Mouse (Mus musculus) CH12.LX (cell line): Measurements from ENCODE around the gene Syn3. TPM values are rescaled to one million over a fixed set of nuclear protein-coding genes. Genes with fewer than 3 reads are reported as not detected.

Experiments used
- DNase-seq: peaks from one replicate; pipeline ENCODE4 v3.0.0-alpha.2; 2013; ENCODE audit errors: extremely low read depth
- H3K27ac ChIP-seq: 2 replicates; pipeline ENCODE4 v1.5.1; 2012; ENCODE audit warnings: low read depth, mild to moderate bottlenecking, control low read depth, moderate library complexity; ENCODE audit not compliant: insufficient read depth
- H3K27me3 ChIP-seq: replicated peaks from 2 replicates; pipeline ENCODE3; 2012; ENCODE audit warnings: inconsistent platforms
- H3K36me3 ChIP-seq, 2 experiments: replicated peaks in 1 of 2; 2 replicates each; pipeline versions ENCODE3 to v1.6.1; 2012; ENCODE audit warnings: inconsistent platforms in 1 of 2, low read length in 1 of 2, mild to moderate bottlenecking in 1 of 2, mixed read lengths in 1 of 2, moderate library complexity in 1 of 2; ENCODE audit not compliant: control insufficient read depth in 1 of 2, insufficient read depth in 1 of 2
- H3K4me1 ChIP-seq, 2 experiments: 2 replicates each; pipeline ENCODE4 v1.6.1; 2012; ENCODE audit warnings: inconsistent platforms in 1 of 2, moderate library complexity in 1 of 2; ENCODE audit not compliant: insufficient read depth in 2 of 2, control insufficient read depth in 1 of 2
- H3K4me2 ChIP-seq: 2 replicates; pipeline ENCODE4 v1.6.1; 2012; ENCODE audit warnings: low read depth, mild to moderate bottlenecking, control low read depth; ENCODE audit not compliant: poor library complexity, insufficient read depth, severe bottlenecking
- H3K4me3 ChIP-seq, 3 experiments: fragments of 150-350 bp in 1 of 3; sonication (generic) in 1 of 3; replicated peaks in 1 of 3; 2 replicates each; pipeline versions ENCODE3 to v1.5.1; 2011 to 2012; ENCODE audit warnings: low read depth in 2 of 3, low read length in 2 of 3, mild to moderate bottlenecking in 2 of 3, moderate library complexity in 2 of 3, control low read depth in 1 of 3, improper control_type of control experiment in 1 of 3, inconsistent platforms in 1 of 3, mixed read lengths in 1 of 3; ENCODE audit not compliant: poor library complexity in 1 of 3
- H3K79me2 ChIP-seq: replicated peaks from 2 replicates; pipeline ENCODE4 v1.6.1; 2012; ENCODE audit warnings: mild to moderate bottlenecking, moderate library complexity; ENCODE audit not compliant: control insufficient read depth, poor library complexity, insufficient read depth, severe bottlenecking; ENCODE audit errors: extremely low read depth
- H3K9ac ChIP-seq: 2 replicates; pipeline ENCODE4 v1.6.1; 2012; ENCODE audit warnings: low read depth, mild to moderate bottlenecking, control low read depth, moderate library complexity; ENCODE audit not compliant: insufficient read depth
- H3K9me3 ChIP-seq: replicated peaks from 2 replicates; pipeline ENCODE3; 2012; ENCODE audit warnings: low read length, inconsistent platforms, mixed read lengths
- CHD1 ChIP-seq: IDR thresholded peaks from 2 replicates; pipeline ENCODE4 v1.6.1; 2012; ENCODE audit warnings: low read depth, low read length, improper control_type of control experiment, inconsistent platforms
- CTCF ChIP-seq, 2 experiments: IDR thresholded peaks in 1 of 2; conservative IDR thresholded peaks in 1 of 2; 2 replicates each; pipeline ENCODE4 v1.5.1; 2011 to 2012; ENCODE audit warnings: low read depth in 2 of 2, low read length in 2 of 2, improper control_type of control experiment in 1 of 2, inconsistent platforms in 1 of 2, mild to moderate bottlenecking in 1 of 2, moderate library complexity in 1 of 2
- E2F4 ChIP-seq: IDR thresholded peaks from 2 replicates; pipeline ENCODE4 v1.6.1; 2011; ENCODE audit warnings: low read depth, low read length, improper control_type of control experiment; ENCODE audit not compliant: insufficient replicate concordance
- ETS1 ChIP-seq: conservative IDR thresholded peaks from 2 replicates; pipeline ENCODE4 v1.6.1; 2012; ENCODE audit warnings: low read depth, mild to moderate bottlenecking, inconsistent platforms, low read length, improper control_type of control experiment, moderate library complexity
- GABPA ChIP-seq: IDR thresholded peaks from 2 replicates; pipeline ENCODE4 v1.6.1; 2012; ENCODE audit warnings: low read depth, low read length, improper control_type of control experiment, inconsistent platforms; ENCODE audit not compliant: insufficient replicate concordance
- HCFC1 ChIP-seq: IDR thresholded peaks from 2 replicates; pipeline ENCODE4 v1.6.1; 2012; ENCODE audit warnings: low read depth, mild to moderate bottlenecking, inconsistent platforms, low read length, improper control_type of control experiment
- IRF4 ChIP-seq: IDR thresholded peaks from 2 replicates; pipeline ENCODE4 v1.6.1; 2014; ENCODE audit warnings: low read depth, mild to moderate bottlenecking, inconsistent platforms, low read length, improper control_type of control experiment
- JUND ChIP-seq: conservative IDR thresholded peaks from 2 replicates; pipeline ENCODE4 v1.6.1; 2011; ENCODE audit warnings: low read depth, low read length, improper control_type of control experiment
- MAX ChIP-seq: IDR thresholded peaks from 2 replicates; pipeline ENCODE4 v1.6.1; 2011; ENCODE audit warnings: low read length, improper control_type of control experiment
- MAZ ChIP-seq: IDR thresholded peaks from 2 replicates; pipeline ENCODE4 v1.6.1; 2012; ENCODE audit warnings: low read depth, mild to moderate bottlenecking, inconsistent platforms, low read length, improper control_type of control experiment, moderate library complexity
- MEF2A ChIP-seq: IDR thresholded peaks from 2 replicates; pipeline ENCODE4 v1.6.1; 2014; ENCODE audit warnings: low read depth, mild to moderate bottlenecking, inconsistent platforms, low read length, improper control_type of control experiment, borderline replicate concordance
- MXI1 ChIP-seq: IDR thresholded peaks from 2 replicates; pipeline ENCODE4 v1.6.1; 2011; ENCODE audit warnings: mild to moderate bottlenecking, low read depth, low read length, improper control_type of control experiment
- NELFE ChIP-seq: IDR thresholded peaks from 2 replicates; pipeline ENCODE4 v1.6.1; 2011; ENCODE audit warnings: low read depth, low read length, improper control_type of control experiment
- NRF1 ChIP-seq: IDR thresholded peaks from 2 replicates; pipeline ENCODE4 v1.6.1; 2014; ENCODE audit warnings: low read depth, mild to moderate bottlenecking, inconsistent platforms, low read length, improper control_type of control experiment, moderate library complexity
- PAX5 ChIP-seq: IDR thresholded peaks from 2 replicates; pipeline ENCODE4 v1.6.1; 2012; ENCODE audit warnings: low read length, inconsistent platforms, mixed read lengths
- POLR2A ChIP-seq: IDR thresholded peaks from 2 replicates; pipeline ENCODE4 v1.6.1; 2011; ENCODE audit warnings: low read depth, mild to moderate bottlenecking, improper control_type of control experiment, low read length
- RAD21 ChIP-seq: IDR thresholded peaks from 2 replicates; pipeline ENCODE4 v1.6.1; 2011; ENCODE audit warnings: low read depth, mild to moderate bottlenecking, low read length, improper control_type of control experiment, moderate library complexity
- RCOR1 ChIP-seq: conservative IDR thresholded peaks from 2 replicates; pipeline ENCODE4 v1.6.1; 2012; ENCODE audit warnings: low read depth, mild to moderate bottlenecking, inconsistent platforms, low read length, improper control_type of control experiment
- SMC3 ChIP-seq: IDR thresholded peaks from 2 replicates; pipeline ENCODE4 v1.6.1; 2011; ENCODE audit warnings: low read depth, low read length, improper control_type of control experiment
- TBP ChIP-seq: conservative IDR thresholded peaks from 2 replicates; pipeline ENCODE4 v1.6.1; 2011; ENCODE audit warnings: low read depth, low read length, improper control_type of control experiment
- TCF12 ChIP-seq: IDR thresholded peaks from 2 replicates; pipeline ENCODE4 v1.6.1; 2014; ENCODE audit warnings: low read depth, mild to moderate bottlenecking, inconsistent platforms, low read length, improper control_type of control experiment
- ZKSCAN1 ChIP-seq: IDR thresholded peaks from 2 replicates; pipeline ENCODE4 v1.6.1; 2012; ENCODE audit warnings: low read depth, inconsistent platforms, low read length, improper control_type of control experiment, borderline replicate concordance
- dilution Hi-C: fragments of 300-500 bp; cut with MboI; formaldehyde crosslinking; loops from 2 replicates; pipeline ENCODE4 v1.14.3; 2020; ENCODE audit warnings: low sequenced_read_pairs; ENCODE audit not compliant: extremely low pct_unique_long_range_greater_than_20kb, extremely low pct_ligation_motif_present
- in situ Hi-C: fragments of 300-500 bp; cut with MboI; formaldehyde crosslinking; loops from 3 replicates; pipeline ENCODE4 v1.14.3; 2019; ENCODE audit warnings: low sequenced_read_pairs, low pct_ligation_motif_present, low pct_unique_long_range_greater_than_20kb, mixed read lengths
- polyA plus RNA-seq: library from polyadenylated mRNA; unstranded; fragments of >175 nt; gene quantifications from 2 replicates; pipeline ENCODE4 v1.2.1, GENCODE M21; 2012; ENCODE audit warnings: low read depth; ENCODE audit not compliant: insufficient read length
- total RNA-seq, 2 experiments: library from RNA; depleted of rRNA; stranded (reverse); fragments of 300-350 nt in 1 of 2; fragments of >200 nt in 1 of 2; gene quantifications; 2 replicates each; pipeline ENCODE4 v1.2.3; 2012 to 2014

Gene Syn3
- total and polyA plus RNA-seq, 3 experiments: 2.8 to 8.9 (median 5.6) TPM

DNA sequence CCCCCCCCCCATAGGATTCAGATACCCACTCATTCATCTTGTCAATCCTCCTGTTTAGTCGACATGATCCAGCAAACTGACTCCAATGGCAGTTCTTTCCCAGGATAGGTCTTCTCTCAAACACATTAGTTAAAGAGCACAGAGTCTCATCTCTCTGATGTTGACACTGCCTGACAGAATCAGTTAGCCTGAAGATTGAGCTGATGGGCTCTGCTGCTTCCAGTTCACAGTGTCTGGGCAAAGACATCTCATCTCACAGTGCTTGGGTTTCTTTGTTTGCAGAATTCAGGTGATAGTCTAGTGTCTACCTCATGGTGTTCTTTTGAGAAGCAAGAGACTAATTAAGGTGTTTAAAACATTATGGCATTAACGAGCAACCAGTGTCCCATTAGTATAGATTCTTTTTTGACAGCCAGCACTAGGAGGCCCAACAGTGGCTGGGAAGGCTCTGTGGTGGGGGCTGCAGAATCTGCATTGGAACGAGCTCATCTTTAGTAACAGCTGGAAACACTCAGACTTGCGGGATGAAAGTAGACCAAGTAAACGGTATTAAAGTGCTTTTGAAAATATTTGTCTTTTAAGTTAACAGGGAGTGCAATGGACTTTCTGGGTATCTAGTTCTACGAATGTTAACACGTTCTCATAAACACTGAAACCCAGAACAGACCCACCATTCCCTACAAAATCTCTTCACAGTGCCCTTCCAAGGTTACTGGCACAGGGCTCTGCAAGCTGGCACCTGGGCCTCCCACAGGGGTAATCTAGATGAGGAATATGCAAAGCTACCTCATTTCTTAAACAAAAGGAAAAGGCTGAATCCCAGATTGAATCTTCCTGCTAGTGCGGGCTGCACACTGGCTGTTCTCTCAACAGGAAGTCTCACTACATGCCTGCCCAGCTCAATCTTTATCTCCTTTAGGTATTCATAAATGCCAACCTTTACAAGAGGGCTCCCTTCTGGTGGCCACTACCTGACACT is 24.2 kb downstream of the Syn3 start (continued):
- no peak for TF ChIP-seq MAX

- no peaks in the 10 kb centered on the region for H3K27me3 ChIP-seq
- H3K36me3 ChIP-seq: peaks cover 9 to 43% of the 10 kb centered on the region in 2 experiments
- H3K9ac ChIP-seq: peak overlapping the region; percentile 80
- H3K27ac ChIP-seq: peak overlapping the region; percentile 99
- no peaks in the 10 kb centered on the region for H3K79me2 ChIP-seq
- TF ChIP-seq SMC3 (peak; percentile 84), GABPA (no peak), CHD1 (no peak), TBP (no peak), HCFC1 (no peak), MXI1 (no peak), JUND (no peak), NRF1 (0 out of 2 replicates have a peak, but pooled peaks have one; percentile 20), PAX5 (no peak), MEF2A (peak; percentile 48; the same call in 1 of the 2 replicates), IRF4 (peak; percentile 37; the same call in 1 of the 2 replicates), E2F4 (no peak), CTCF (conservative IDR thresholded peaks at IDR 0.05 in 1 of 2, IDR thresholded peaks at IDR 0.05 in 1 of 2; ENCODE audit: low read depth in 2 of 2, low read length in 2 of 2) (peak; percentile 58 to 85), ETS1 (0 out of 2 replicates have a peak, but pooled peaks have one; percentile 8), TCF12 (peak; percentile 24; the same call in 1 of the 2 replicates), ZKSCAN1 (no peak), MAZ (no peak), POLR2A (peak; percentile 34; the same call in 1 of the 2 replicates), RCOR1 (no peak), RAD21 (peak; percentile 72), NELFE (0 out of 2 replicates have a peak, but pooled peaks have one; percentile 21), MAX (no peak)
- TF ChIP-seq, all 38 proteins: peak for 10
- H3K9me3 ChIP-seq: no peaks in the 10 kb centered on the region
- in situ Hi-C loops (loop anchor here (25.0 kb wide), 1 partner anchor 511 kb away; the partner anchor contains the start of gene Rtcb), dilution Hi-C loops (no loop called here)
- DNase-seq: peak; percentile 87
- H3K4me3 ChIP-seq: peak overlapping the region in 2 of 3 experiments; percentile 34 to 35
- peaks cover 37 to 81% of the 10 kb centered on the region in 2 experiments for H3K4me1 ChIP-seq
- peak overlapping the region; percentile 85 for H3K4me2 ChIP-seq
Observed at GRCm38 (mm10) chr10:86473637-86474154, 25.0 kb downstream of the Syn3 start.
